Mouse (Mus musculus) midbrain, embryonic 14.5 days (tissue): ENCODE results near the gene Gstk1. TPM values are rescaled to one million over a fixed set of nuclear protein-coding genes. Genes with fewer than 3 reads are reported as not detected.
A peak's percentile ranks its signal among the peaks of the same experiment; 100 is the strongest.

Experiments
- ATAC-seq: fragments of 200-750 bp; cut with Nextera tagmentation; 2 replicates; pipeline ENCODE4 v1.8.0; 2017; ENCODE audit warnings: moderate number of reproducible peaks, moderate library complexity; ENCODE audit not compliant: low FRiP score, low TSS enrichment
- DNase-seq: peaks from one replicate; pipeline ENCODE4 v3.0.0-alpha.2; 2015
- H3K27ac ChIP-seq: fragments of 300-500 bp; sonication (generic); replicated peaks from 2 replicates; pipeline ENCODE4 v1.5.1; 2014; ENCODE audit warnings: mild to moderate bottlenecking, low read depth, low read length, moderate library complexity
- H3K27me3 ChIP-seq: fragments of 300-500 bp; sonication (generic); 2 replicates; pipeline ENCODE4 v1.6.1; 2014; ENCODE audit warnings: low read length, control low read depth, mixed read lengths; ENCODE audit not compliant: control insufficient read depth, insufficient read depth
- H3K36me3 ChIP-seq: fragments of 300-500 bp; sonication (generic); 2 replicates; pipeline ENCODE4 v1.6.1; 2014; ENCODE audit warnings: low read length, control low read depth; ENCODE audit not compliant: control insufficient read depth, insufficient read depth
- H3K4me1 ChIP-seq: fragments of 300-500 bp; sonication (generic); 2 replicates; pipeline ENCODE4 v1.6.1; 2014; ENCODE audit warnings: mild to moderate bottlenecking, antibody characterized with exemption, low read length, control low read depth; ENCODE audit not compliant: control insufficient read depth, insufficient read depth
- H3K4me2 ChIP-seq: fragments of 300-500 bp; sonication (generic); 2 replicates; pipeline ENCODE4 v1.6.1; 2014; ENCODE audit warnings: mild to moderate bottlenecking, low read length, moderate library complexity
- H3K4me3 ChIP-seq: fragments of 300-500 bp; sonication (generic); replicated peaks from 2 replicates; pipeline ENCODE4 v1.5.1; 2014; ENCODE audit warnings: low read depth, low read length
- H3K9ac ChIP-seq: fragments of 300-500 bp; sonication (generic); replicated peaks from 2 replicates; pipeline ENCODE4 v1.6.1; 2014; ENCODE audit warnings: mild to moderate bottlenecking, low read length, moderate library complexity
- H3K9me3 ChIP-seq: fragments of 300-500 bp; sonication (generic); 2 replicates; pipeline ENCODE4 v1.6.1; 2016; ENCODE audit warnings: low read length, control low read depth, mixed read lengths; ENCODE audit not compliant: control insufficient read depth
- WGBS: fragments of 180-500 bp; shearing (Covaris S2); extraction: QIAGEN DNeasy Blood & Tissue Kit; methylation state at CpG from one replicate; pipeline ENCODE4 v1.1.7; 2014; 5-methylcytosine and 5-hydroxymethylcytosine counted together
- polyA plus RNA-seq: library from polyadenylated mRNA; unstranded; fragments of >200 nt; fragmentation: Nextera tagmentation; extraction: Ambion mirVana; gene quantifications from 2 replicates; pipeline ENCODE4 v1.2.1, GENCODE M21; 2014

Gstk1 gene
- polyA plus RNA-seq, 1 experiment from 2014 or later: 8.4 TPM

- Histone ChIP-seq H3K4me1 (no peaks in the 10 kb centered on the region), H3K9ac (no peak overlapping the region), H3K27ac (no peak overlapping the region), H3K9me3 (no peaks in the 10 kb centered on the region), H3K4me2 (no peak overlapping the region), H3K36me3 (no peaks in the 10 kb centered on the region), H3K27me3 (no peaks in the 10 kb centered on the region), H3K4me3 (no peak overlapping the region)
- 93% methylated on average over 3 of the region's 3 CpGs for WGBS
- ATAC-seq (no peak), DNase-seq (no peak)
These were observed 14.5 kb upstream of the Gstk1 start for GRCm38 (mm10) chr6:42231191-42231590.

GRCm38 (mm10) chr6:42237276-42237805 lies 8.4 kb upstream of the Gstk1 start:
- Histone ChIP-seq H3K9ac (no peak overlapping the region), H3K27me3 (no peaks in the 10 kb centered on the region), H3K27ac (no peak overlapping the region), H3K36me3 (no peaks in the 10 kb centered on the region), H3K9me3 (no peaks in the 10 kb centered on the region), H3K4me2 (no peak overlapping the region), H3K4me1 (no peaks in the 10 kb centered on the region), H3K4me3 (no peak overlapping the region)
- DNase-seq (no peak), ATAC-seq (no peak)
- 77% methylated on average over 6 of the region's 6 CpGs for WGBS

- DNase-seq (no peak), ATAC-seq (no peak)
- Histone ChIP-seq H3K9ac (no peak overlapping the region), H3K27ac (no peak overlapping the region), H3K4me3 (no peak overlapping the region), H3K9me3 (no peaks in the 10 kb centered on the region), H3K4me1 (no peaks in the 10 kb centered on the region), H3K27me3 (no peaks in the 10 kb centered on the region), H3K4me2 (no peak overlapping the region), H3K36me3 (no peaks in the 10 kb centered on the region)
- 80% methylated on average over 6 of the region's 6 CpGs for WGBS
These were observed 4.3 kb upstream of the Gstk1 start for GRCm38 (mm10) chr6:42241311-42242045.

GRCm38 (mm10) chr6:42247173-42247572 lies 1.4 kb downstream of the Gstk1 start:
- ATAC-seq (no peak), DNase-seq (no peak)
- Histone ChIP-seq H3K9ac (no peak overlapping the region; the same call in 1 of the 2 replicates), H3K4me2 (peak overlapping the region; percentile 28), H3K27me3 (no peaks in the 10 kb centered on the region), H3K4me3 (peak overlapping the region; percentile 13), H3K36me3 (no peaks in the 10 kb centered on the region), H3K9me3 (no peaks in the 10 kb centered on the region), H3K27ac (no peak overlapping the region), H3K4me1 (no peaks in the 10 kb centered on the region)
- WGBS: 7% methylated on average over 8 of the region's 8 CpGs

- Histone ChIP-seq H3K9me3 (no peaks in the 10 kb centered on the region), H3K27me3 (no peaks in the 10 kb centered on the region), H3K4me3 (no peak overlapping the region; the same call in 1 of the 2 replicates), H3K27ac (no peak overlapping the region), H3K4me1 (no peaks in the 10 kb centered on the region), H3K9ac (no peak overlapping the region), H3K4me2 (peak overlapping the region; percentile 28), H3K36me3 (no peaks in the 10 kb centered on the region)
- 64% methylated on average over 1 of the region's 1 CpGs for WGBS
- DNase-seq: no peak
- ATAC-seq: no peak
These were observed 2.2 kb downstream of the Gstk1 start for GRCm38 (mm10) chr6:42247981-42248380.

- Histone ChIP-seq H3K4me2 (no peak overlapping the region), H3K36me3 (no peaks in the 10 kb centered on the region), H3K4me1 (no peaks in the 10 kb centered on the region), H3K9ac (no peak overlapping the region), H3K4me3 (no peak overlapping the region), H3K27me3 (no peaks in the 10 kb centered on the region), H3K9me3 (no peaks in the 10 kb centered on the region), H3K27ac (no peak overlapping the region)
- ATAC-seq (no peak), DNase-seq (no peak)
- 84% methylated on average over 4 of the region's 4 CpGs for WGBS
These were observed 6.1 kb downstream of the Gstk1 start for GRCm38 (mm10) chr6:42251791-42252190.

GRCm38 (mm10) chr6:42253103-42253502 lies 7.4 kb downstream of the Gstk1 start:
- 86% methylated on average over 2 of the region's 2 CpGs for WGBS
- no peak overlapping the region for H3K27ac ChIP-seq
- H3K4me3 ChIP-seq: no peak overlapping the region
- no peak for ATAC-seq
- H3K9ac ChIP-seq: no peak overlapping the region
- H3K36me3 ChIP-seq: no peaks in the 10 kb centered on the region
- H3K4me1 ChIP-seq: 0 out of 2 replicates have a peak, but pooled peaks cover 2% of the 10 kb centered on the region
- H3K9me3 ChIP-seq: no peaks in the 10 kb centered on the region
- no peak overlapping the region for H3K4me2 ChIP-seq
- no peaks in the 10 kb centered on the region for H3K27me3 ChIP-seq
- no peak for DNase-seq

- no peak overlapping the region for H3K27ac ChIP-seq
- 20% methylated on average over 11 of the region's 11 CpGs for WGBS
- peak; percentile 57 for ATAC-seq
These were observed 11.6 kb downstream of the Gstk1 start for GRCm38 (mm10) chr6:42257303-42257863.

GRCm38 (mm10) chr6:42260430-42260829 lies 14.7 kb downstream of the Gstk1 start:
- no peak overlapping the region for H3K4me3 ChIP-seq
- no peak overlapping the region for H3K9ac ChIP-seq
- no peak overlapping the region for H3K27ac ChIP-seq
- H3K4me2 ChIP-seq: no peak overlapping the region
- 81% methylated on average over 6 of the region's 6 CpGs for WGBS
- 0 out of 2 replicates have a peak, but pooled peaks cover 2% of the 10 kb centered on the region for H3K4me1 ChIP-seq
- H3K27me3 ChIP-seq: no peaks in the 10 kb centered on the region
- no peaks in the 10 kb centered on the region for H3K9me3 ChIP-seq
- DNase-seq: no peak
- ATAC-seq: no peak
- H3K36me3 ChIP-seq: no peaks in the 10 kb centered on the region

More at GRCm38 (mm10) chr6:42257303-42257863, 11.6 kb downstream of the Gstk1 start:
- Histone ChIP-seq H3K4me3 (no peak overlapping the region), H3K9ac (no peak overlapping the region), H3K27me3 (no peaks in the 10 kb centered on the region), H3K4me2 (no peak overlapping the region), H3K36me3 (no peaks in the 10 kb centered on the region), H3K4me1 (0 out of 2 replicates have a peak, but pooled peaks cover 2% of the 10 kb centered on the region), H3K9me3 (no peaks in the 10 kb centered on the region)
- peak; percentile 76 for DNase-seq
